Mouse (Mus musculus): ENCODE measurements around the gene Amdhd2. TPM values are rescaled to one million over a fixed set of nuclear protein-coding genes. Genes with fewer than 3 reads are reported as not detected.

Amdhd2 gene
- total RNA-seq (2022): 10 to 100 TPM; 35.7 to 55.8 (median 40.5) TPM

GRCm38 (mm10) chr17:24163176-24163962, at the start of gene Amdhd2:
Gene Amdhd2 (minus strand): TSS chr17:24163766.
- DNase-seq (ENCODE audit: low spot score in 2 of 2): peak; percentile 96 to 99

- DNase-seq (ENCODE audit: low spot score in 2 of 2): no peak
These were observed 49.6 kb upstream of the Amdhd2 start for GRCm38 (mm10) chr17:24213186-24213585.

- DNase-seq (ENCODE audit: low spot score in 2 of 2): no peak
These were observed 49.0 kb upstream of the Amdhd2 start for GRCm38 (mm10) chr17:24212441-24213018.

- DNase-seq (ENCODE audit: low spot score in 2 of 2): peak; percentile 85 to 91
These were observed 48.3 kb upstream of the Amdhd2 start for GRCm38 (mm10) chr17:24211631-24212440.

DNA sequence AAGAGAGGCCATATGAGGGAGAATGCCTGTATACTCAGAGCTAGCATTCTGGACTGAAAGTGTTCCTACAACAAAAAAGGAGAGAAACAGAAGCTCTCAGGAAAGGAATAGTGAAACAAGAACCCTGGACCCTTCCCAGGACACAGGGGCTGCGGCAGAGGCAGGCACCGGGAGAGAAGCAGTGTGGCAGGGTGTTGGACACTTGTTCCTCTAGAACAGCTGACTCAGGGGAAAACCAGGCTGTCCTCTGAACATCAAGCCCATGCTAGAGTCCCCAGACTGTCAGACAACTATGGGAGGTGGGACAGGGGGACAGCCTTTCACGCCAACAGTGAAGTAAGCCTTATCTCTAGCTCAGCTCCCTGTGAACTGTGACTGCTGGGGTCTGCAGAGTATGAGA, 47.0 kb upstream of the Amdhd2 start:
- no peak for DNase-seq (ENCODE audit: low spot score in 2 of 2)

GRCm38 (mm10) chr17:24209916-24210240, 46.3 kb upstream of the Amdhd2 start:
- DNase-seq (ENCODE audit: low spot score in 2 of 2): no peak

DNA sequence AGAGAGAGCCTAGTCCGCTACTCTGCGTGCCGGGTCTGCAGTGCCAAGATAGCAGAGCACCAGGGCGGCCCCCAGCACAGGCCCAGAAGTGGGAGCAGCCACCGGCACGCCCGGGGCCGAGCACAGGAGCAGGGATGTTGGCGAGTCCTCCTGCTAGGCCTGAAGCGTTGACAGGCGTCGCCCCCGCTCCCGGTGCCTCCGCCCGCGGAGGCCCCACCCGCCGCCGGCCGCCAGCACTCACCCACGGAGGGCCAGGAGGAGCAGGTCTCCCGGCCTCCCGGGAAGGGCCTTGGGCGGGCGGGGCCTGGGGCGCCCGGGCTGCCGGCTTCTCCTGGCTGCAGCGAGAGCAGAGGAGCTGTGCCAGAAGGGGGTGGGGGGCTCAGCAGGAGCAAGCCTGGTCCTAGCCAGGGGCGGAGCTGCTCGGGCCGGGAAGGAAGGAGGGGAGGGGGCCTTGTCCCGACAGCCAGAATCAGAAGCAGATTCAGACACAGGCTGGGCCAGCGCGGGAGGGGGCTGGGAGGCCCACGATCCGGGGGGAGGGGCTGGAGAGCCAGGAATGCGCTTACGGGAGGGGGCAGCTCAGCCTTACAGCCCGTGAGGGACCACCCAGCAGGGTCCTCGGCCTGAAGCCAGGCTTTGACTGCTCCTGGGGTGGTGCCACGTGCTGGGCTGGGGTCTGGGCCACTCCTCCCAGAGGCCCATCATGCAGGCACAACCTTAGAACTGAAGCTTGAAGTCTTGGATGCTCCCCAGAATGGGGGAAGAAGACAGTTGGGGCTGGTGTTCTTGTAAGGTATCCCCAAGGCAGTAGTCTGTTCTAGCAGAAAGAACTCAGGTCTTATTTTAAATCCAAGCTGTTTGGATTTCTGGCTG, 45.7 kb upstream of the Amdhd2 start, which contains the start of gene Ntn3:
Ntn3 (minus strand) TSS at position 489 of the 873 bp plus-strand sequence.
- no peak for DNase-seq (ENCODE audit: low spot score in 2 of 2)

DNA sequence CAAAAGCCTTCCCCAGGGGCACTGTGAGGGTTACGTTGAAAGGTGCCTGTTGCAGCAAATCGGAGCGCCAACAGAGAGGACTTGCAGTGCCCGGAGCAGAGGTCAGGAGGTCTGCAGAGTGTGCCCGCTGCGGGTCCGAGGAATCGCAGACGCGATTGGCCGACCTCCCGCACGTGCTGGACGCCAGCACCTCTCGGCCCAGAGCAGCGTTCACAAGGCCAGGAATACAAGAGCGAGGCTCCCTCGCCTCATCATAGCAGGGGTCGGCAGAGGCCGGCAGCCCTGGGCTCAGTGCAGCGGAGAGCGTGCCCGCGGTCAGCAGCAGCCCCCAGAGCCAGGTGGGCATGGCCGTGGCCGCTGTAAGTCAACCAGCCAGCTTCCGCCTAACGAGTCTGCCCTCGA, 45.1 kb upstream of the Amdhd2 start:
- DNase-seq (ENCODE audit: low spot score in 2 of 2): no peak

- no peak for DNase-seq (ENCODE audit: low spot score in 2 of 2)
These were observed 44.4 kb upstream of the Amdhd2 start for GRCm38 (mm10) chr17:24207768-24208640.

GRCm38 (mm10) chr17:24206451-24207351, 43.1 kb upstream of the Amdhd2 start:
- DNase-seq (ENCODE audit: low spot score in 2 of 2): peak; percentile 73 to 78

GRCm38 (mm10) chr17:24205908-24206361, 42.4 kb upstream of the Amdhd2 start:
- DNase-seq (ENCODE audit: low spot score in 2 of 2): peak in 1 of 2 experiments; percentile 62

DNA sequence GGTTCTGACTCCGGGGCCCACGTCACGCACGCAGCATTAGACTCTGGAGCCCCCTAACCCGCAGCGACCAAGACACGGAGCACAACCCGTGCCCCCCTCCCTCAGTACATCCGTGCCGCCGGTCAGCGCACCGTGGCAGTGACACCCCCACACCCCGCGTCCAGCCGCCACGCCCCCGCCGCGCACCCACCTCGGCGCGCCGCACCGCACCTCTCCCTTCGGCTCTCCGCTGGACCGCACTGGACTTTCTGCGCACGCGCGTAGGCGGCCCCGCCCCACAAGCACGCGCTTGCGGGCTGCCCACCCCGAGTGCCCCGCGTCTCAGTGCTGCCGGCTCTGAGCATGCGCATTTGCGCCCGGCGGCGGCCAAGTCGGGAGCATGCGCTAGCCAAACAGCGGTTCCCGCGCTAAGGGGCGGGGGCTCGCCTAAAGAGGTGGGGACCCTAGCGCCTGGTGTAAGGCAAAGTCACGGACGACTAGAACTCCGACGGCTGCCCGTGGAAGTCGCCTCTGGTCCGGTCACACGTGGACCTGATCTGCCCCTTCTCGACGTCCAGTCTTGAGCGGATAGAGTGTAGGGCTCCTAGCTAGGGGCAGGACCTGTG, 41.8 kb upstream of the Amdhd2 start, which contains the start of gene Tbc1d24:
Tbc1d24 (minus strand) TSS at position 279 of the 605 bp plus-strand sequence.
- DNase-seq (ENCODE audit: low spot score in 2 of 2): peak; percentile 90 to 93

GRCm38 (mm10) chr17:24204846-24205245, 41.3 kb upstream of the Amdhd2 start:
- DNase-seq (ENCODE audit: low spot score in 2 of 2): no peak

- DNase-seq (ENCODE audit: low spot score in 2 of 2): no peak
These were observed 40.3 kb upstream of the Amdhd2 start for GRCm38 (mm10) chr17:24203611-24204534.

DNA sequence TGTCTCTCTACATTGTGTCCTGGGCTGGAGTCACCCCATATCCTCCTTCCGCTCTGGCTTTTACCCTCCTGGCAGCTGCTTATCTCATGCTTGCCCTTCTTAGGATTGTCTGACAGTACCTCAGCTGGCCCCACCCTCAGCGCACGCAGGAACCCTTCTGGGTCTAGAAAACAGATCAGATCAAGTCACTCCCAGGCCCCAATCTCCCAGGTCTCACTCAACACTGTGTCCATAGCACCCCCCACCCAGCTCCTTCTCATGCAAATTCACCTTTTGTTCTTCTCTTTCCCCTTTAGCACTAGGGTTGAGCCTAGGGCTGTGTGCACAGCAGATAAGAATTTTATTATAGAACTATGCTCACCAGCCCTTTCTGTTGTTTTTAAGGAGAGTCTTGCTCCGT, 39.5 kb upstream of the Amdhd2 start:
- DNase-seq (ENCODE audit: low spot score in 2 of 2): no peak

DNA sequence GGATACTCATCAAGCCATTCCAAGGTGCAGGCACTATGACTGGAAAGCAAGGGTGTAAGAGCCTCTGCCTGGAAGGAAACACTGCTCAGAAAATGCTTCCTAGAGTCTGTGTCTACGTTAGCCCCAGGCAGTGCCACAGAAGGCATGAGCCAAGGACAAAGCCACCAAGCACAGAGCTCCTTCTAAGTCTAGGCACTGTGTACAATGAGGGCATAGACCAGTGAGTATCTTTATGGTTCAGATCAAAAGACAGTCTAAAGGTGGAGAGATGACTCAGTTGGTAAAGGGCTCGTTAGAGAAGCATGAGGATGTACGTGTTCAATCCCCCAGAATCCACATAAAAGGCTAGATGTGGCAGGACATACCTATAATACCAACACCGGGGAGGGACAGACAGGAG, 37.5 kb upstream of the Amdhd2 start:
- no peak for DNase-seq (ENCODE audit: low spot score in 2 of 2)

GRCm38 (mm10) chr17:24199741-24200140, 36.2 kb upstream of the Amdhd2 start:
- DNase-seq (ENCODE audit: low spot score in 2 of 2): no peak

Measured in layer of hippocampus, adult 8-10 months (tissue).